ENCODE assay signal across 8 mouse cellular contexts in genomic region chr2:119476166-119476565, GRCm38 (mm10). TPM values are rescaled to one million over a fixed set of nuclear protein-coding genes. Genes with fewer than 3 reads are reported as not detected.
DNase-seq lines count a peak whose midpoint lies in the region; ATAC-seq and TF ChIP-seq lines count a peak whose summit lies in the region.

No protein-coding gene starts in this region.

- peaks cover 5% of the 10 kb centered on the region; the same call in 1 of the 2 replicates for H3K4me1 ChIP-seq in cerebellum, adult 2 months (ENCODE audit: control insufficient read depth, insufficient read depth, low read length)
- H3K4me1 ChIP-seq in megakaryocyte, embryonic 14.5 days: peaks cover 28% of the 10 kb centered on the region
- H3K4me1 ChIP-seq in limb, embryonic 14.5 days (ENCODE audit: control insufficient read depth, insufficient read depth, low read length): peaks cover 12% of the 10 kb centered on the region
- 0 out of 2 replicates have a peak, but pooled peaks cover 6% of the 10 kb centered on the region for H3K4me1 ChIP-seq in stomach, embryonic 15.5 days

- peak overlapping the region; percentile 75 for H3K4me2 ChIP-seq in limb, embryonic 14.5 days (replicated peaks; ENCODE audit: low read depth, low read length, severe bottlenecking)
- H3K4me2 ChIP-seq in stomach, embryonic 15.5 days: peak overlapping the region; percentile 74

- no peak for ATAC-seq in megakaryocyte, adult 5-6 weeks (ENCODE audit: poor library complexity, severe bottlenecking)
- ATAC-seq in limb, embryonic 14.5 days (ENCODE audit: low FRiP score, low read depth): no peak
- no peak for ATAC-seq in stomach, embryonic 15.5 days (ENCODE audit: insufficient read depth, low FRiP score, low read depth)

- H3K36me3 ChIP-seq in megakaryocyte, embryonic 14.5 days (replicated peaks; ENCODE audit: low read length): peaks cover 17% of the 10 kb centered on the region
- peaks cover 3% of the 10 kb centered on the region; the same call in 1 of the 2 replicates for H3K36me3 ChIP-seq in limb, embryonic 14.5 days (ENCODE audit: control insufficient read depth, insufficient read depth, low read length)
- H3K36me3 ChIP-seq in stomach, embryonic 15.5 days: no peaks in the 10 kb centered on the region

- no peaks in the 10 kb centered on the region for H3K27me3 ChIP-seq in cerebellum, adult 2 months (ENCODE audit: control insufficient read depth, insufficient read depth, low read length)
- H3K27me3 ChIP-seq in megakaryocyte, embryonic 14.5 days (replicated peaks): no peaks in the 10 kb centered on the region
- H3K27me3 ChIP-seq in limb, embryonic 14.5 days (ENCODE audit: control insufficient read depth, insufficient read depth, low read length): no peaks in the 10 kb centered on the region
- no peaks in the 10 kb centered on the region for H3K27me3 ChIP-seq in stomach, embryonic 15.5 days (replicated peaks)

- no peak for TF ChIP-seq CTCF in cerebellum, adult 2 months (IDR thresholded peaks at IDR 0.05; ENCODE audit: borderline replicate concordance, insufficient read depth, low read depth, low read length)

- 14% methylated on average over 7 of the region's 7 CpGs for WGBS in cerebellum, adult 2 months
- WGBS in limb, embryonic 14.5 days: 16% methylated on average over 7 of the region's 7 CpGs
- WGBS in stomach, embryonic 15.5 days: 13% methylated on average over 7 of the region's 7 CpGs

- peak overlapping the region; percentile 94 for H3K4me3 ChIP-seq in cerebellum, adult 2 months (replicated peaks; ENCODE audit: insufficient read depth, low read depth, low read length)
- peak overlapping the region; percentile 99 for H3K4me3 ChIP-seq in megakaryocyte, embryonic 14.5 days (replicated peaks)
- H3K4me3 ChIP-seq in limb, embryonic 14.5 days (replicated peaks; ENCODE audit: low read length): peak overlapping the region; percentile 72
- peak overlapping the region; percentile 95 for H3K4me3 ChIP-seq in stomach, embryonic 15.5 days (replicated peaks)

- no peak for TF ChIP-seq POLR2A in cerebellum, adult 2 months (IDR thresholded peaks at IDR 0.05; ENCODE audit: borderline replicate concordance, insufficient read depth, low read length)
- no peak for TF ChIP-seq POLR2A in limb, embryonic 14.5 days (IDR thresholded peaks at IDR 0.05; ENCODE audit: borderline replicate concordance, extremely low read depth, insufficient read depth, insufficient read length)

- peak overlapping the region; percentile 99 for H3K9ac ChIP-seq in limb, embryonic 14.5 days (ENCODE audit: low read depth, low read length, severe bottlenecking)
- peak overlapping the region; percentile 94; the same call in 1 of the 2 replicates for H3K9ac ChIP-seq in stomach, embryonic 15.5 days

- no peaks in the 10 kb centered on the region for H3K9me3 ChIP-seq in megakaryocyte, embryonic 14.5 days
- no peaks in the 10 kb centered on the region for H3K9me3 ChIP-seq in limb, embryonic 14.5 days (ENCODE audit: control insufficient read depth, low read length)
- H3K9me3 ChIP-seq in stomach, embryonic 15.5 days: no peaks in the 10 kb centered on the region

- no peak for DNase-seq in cerebellum, adult 2 months
- DNase-seq in cerebellum, postnatal 14 days: no peak
- no peak for DNase-seq in limb, embryonic 14.5 days (ENCODE audit: low spot score)
- DNase-seq in spleen, postnatal 36 days (ENCODE audit: low spot score in 2 of 2): no peak
- no peak for DNase-seq in thymus, postnatal 25 days

- H3K27ac ChIP-seq in cerebellum, adult 2 months (ENCODE audit: insufficient read depth, low read length): no peak overlapping the region
- no peak overlapping the region; the same call in 1 of the 2 replicates for H3K27ac ChIP-seq in limb, embryonic 14.5 days (replicated peaks; ENCODE audit: low read depth, low read length)
- H3K27ac ChIP-seq in stomach, embryonic 15.5 days: peak overlapping the region; percentile 98

RNA-seq across cellular contexts. Expression of gene Ino80, which starts 1.3 kb away (rescaled TPM):
- polyA plus RNA-seq in cerebellum, adult 2 months (2012; rRNA removed): 17.1 and 17.3 TPM in 2 replicates
- 2.3 and 2.7 TPM in 2 replicates for polyA plus RNA-seq in megakaryocyte, embryonic 14.5 days (2012; ENCODE audit: insufficient read depth, low replicate concordance)
- total RNA-seq in megakaryocyte, adult 5-6 weeks (2015): 19.9 and 22.0 TPM in 2 replicates
- 18.6 and 22.7 TPM in 2 replicates for total RNA-seq in megakaryocyte, adult 5-6 weeks (2017)
- 15.7 and 16.4 TPM in 2 replicates for polyA plus RNA-seq in limb, embryonic 14.5 days (2012; rRNA removed)
- polyA plus RNA-seq in limb, embryonic 14.5 days (2014; fragmentation: Nextera tagmentation; extraction: Ambion mirVana): 6.3 TPM in 2 replicates
- 4.0 and 4.2 TPM in 2 replicates for polyA plus RNA-seq in stomach, embryonic 15.5 days (2015; fragmentation: Nextera tagmentation; extraction: Ambion mirVana)
